Mouse (Mus musculus) heart, postnatal 10 days (tissue): ENCODE measurements around the gene Arhgap4. TPM values are rescaled to one million over a fixed set of nuclear protein-coding genes. Genes with fewer than 3 reads are reported as not detected.

Experiments
- DNase-seq, 2 experiments: peaks; one replicate each; pipeline ENCODE4 v3.0.0; 2021
- intact Hi-C: fragments of 180-260 bp; cut with DNase I; formaldehyde crosslinking; loops from one replicate; pipeline ENCODE4 v1.15.1; 2025
- total RNA-seq, 2 experiments: library from RNA; stranded (reverse); gene quantifications; 2 replicates each; pipeline ENCODE4 v1.2.3; 2021

Gene Arhgap4
- total RNA-seq, 2 experiments from 2014 or later, result 1.8 to 2.5 TPM

DNA sequence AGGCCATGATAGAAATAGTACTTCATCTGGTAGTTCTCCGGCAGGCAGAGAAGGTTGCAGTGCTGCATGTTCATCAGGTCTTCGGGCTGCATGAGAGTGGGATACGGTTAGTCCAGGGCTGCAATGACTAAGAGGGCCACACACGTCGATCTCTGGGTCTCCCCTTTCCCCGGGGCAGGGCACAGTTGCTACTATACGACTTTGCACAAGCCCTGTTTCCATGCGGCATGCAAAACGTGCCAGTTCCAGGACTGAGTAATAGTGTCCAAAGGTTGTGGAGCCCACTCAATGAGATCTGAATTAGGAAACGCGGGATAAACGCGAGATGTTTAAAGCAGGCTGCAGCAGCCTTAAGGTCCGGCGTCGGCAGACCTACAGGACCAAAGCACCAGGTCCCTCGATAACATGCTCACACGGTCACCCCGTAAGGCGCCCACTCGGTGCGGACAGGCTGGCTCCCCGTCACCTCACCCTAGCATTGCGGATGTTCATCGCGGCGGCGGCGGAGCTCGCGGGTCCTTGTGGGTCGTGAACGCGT is 316 bp downstream of the Arhgap4 start:
- intact Hi-C loops, result loop anchor here (5.0 kb wide), 1 partner anchor 134 kb away; the partner anchor contains the start of genes Idh3g and Ssr4
- DNase-seq, result no peak

DNA sequence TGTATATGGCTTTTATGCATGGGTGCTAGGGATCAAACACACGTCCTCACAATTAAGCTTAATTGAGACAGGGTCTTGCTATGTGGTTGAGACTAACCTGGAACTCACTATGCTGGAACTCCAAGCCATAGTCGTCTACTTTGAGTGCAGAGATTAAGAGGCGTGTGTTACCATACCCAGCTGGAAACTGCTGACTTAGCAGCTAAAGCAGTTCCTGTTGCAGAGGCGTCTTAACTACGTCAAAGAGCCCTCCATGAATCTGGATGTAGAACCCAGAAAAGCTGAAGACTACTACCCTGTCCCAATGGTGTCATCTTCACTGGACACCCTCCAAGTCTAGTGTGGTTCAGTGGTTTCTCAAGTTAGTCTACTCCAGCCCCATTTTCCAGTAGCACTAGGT is 3.0 kb downstream of the Arhgap4 start:
- no peak for DNase-seq
- intact Hi-C loops, result no loop called here

DNA sequence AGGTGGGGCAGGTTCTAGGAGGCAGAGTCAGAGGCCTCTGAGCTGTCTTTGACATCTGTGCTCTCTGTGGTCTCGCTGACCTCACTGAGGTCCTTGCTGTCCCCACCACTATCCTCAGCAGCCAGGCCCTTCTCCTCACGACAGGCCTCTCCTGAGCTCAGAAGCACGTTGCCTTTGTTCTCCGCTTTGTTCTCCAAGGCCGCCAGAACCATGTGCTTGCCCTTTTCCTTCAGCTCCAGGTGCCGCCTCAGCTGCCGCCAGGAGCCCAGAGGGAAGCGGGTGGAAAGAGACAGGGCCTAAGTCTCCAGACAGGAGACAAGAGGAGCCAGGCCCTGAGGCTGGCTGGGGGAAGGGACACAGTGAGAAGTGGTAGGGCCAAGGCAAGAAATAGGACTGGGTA is 4.7 kb downstream of the Arhgap4 start:
- DNase-seq, result no peak
- intact Hi-C loops, result no loop called here

DNA sequence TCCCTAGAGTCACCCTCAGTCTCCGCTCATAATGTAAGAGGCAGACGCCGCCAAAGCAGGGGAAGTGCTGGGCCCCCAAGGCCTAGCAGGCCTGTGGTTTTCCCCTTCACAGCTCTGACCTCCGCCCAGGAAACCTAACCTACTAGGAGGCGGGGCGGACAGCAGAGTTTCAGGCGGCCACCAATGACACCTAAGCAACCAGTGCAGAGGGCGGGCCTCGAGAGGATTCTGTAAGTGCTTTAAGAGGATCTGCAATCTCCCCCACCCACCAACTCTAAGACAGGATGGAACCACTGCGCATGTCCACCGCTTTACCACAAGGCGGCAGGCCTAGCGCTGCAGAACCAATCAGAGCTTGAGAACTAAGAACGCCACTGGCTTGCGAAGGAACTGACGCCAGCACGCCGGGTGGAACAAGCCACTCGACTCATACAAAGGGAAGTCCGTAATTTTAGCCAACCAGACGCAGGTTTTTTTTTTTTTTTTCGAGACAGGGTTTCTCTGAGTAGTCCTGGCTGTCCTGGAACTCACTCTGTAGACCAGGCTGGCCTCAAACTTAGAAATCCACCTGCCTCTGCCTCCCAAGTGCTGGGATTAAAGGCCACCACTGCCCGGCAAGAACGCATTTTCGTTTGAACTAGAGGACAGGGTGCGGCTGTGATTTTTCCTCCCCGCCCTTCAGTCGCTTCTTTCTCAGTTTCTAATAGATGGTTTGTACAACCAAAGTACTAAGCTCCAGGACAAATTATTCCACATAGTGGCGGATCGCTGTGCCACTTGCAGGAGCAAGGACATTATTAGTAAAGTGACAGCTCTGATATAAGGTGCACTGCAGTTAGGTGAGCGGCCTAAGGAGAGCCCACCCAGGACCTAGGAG is 6.6 kb downstream of the Arhgap4 start:
- intact Hi-C loops, result no loop called here
- DNase-seq, result peak; percentile 91 to 92

DNA sequence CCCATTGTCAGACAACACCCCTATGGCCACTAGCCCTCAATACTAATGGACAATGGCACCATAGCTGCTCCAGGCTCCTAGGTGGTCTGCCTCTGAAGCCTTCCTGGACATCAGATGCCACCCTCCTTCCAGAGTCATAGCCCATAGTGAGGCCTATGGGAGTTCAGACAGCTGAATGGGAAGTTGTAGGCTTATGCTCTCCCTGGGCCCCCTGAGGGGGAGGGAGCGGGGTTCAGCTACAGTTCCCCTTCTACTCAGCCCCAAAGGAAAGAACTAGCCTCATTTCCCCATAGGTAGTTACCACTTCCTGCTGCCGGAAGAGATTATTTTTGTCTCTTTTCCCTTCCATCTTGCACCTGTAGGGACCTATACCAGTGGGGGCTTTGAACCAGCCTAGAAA is 10.1 kb downstream of the Arhgap4 start:
- peak in 1 of 2 experiments; percentile 6 for DNase-seq
- intact Hi-C loops, result no loop called here

DNA sequence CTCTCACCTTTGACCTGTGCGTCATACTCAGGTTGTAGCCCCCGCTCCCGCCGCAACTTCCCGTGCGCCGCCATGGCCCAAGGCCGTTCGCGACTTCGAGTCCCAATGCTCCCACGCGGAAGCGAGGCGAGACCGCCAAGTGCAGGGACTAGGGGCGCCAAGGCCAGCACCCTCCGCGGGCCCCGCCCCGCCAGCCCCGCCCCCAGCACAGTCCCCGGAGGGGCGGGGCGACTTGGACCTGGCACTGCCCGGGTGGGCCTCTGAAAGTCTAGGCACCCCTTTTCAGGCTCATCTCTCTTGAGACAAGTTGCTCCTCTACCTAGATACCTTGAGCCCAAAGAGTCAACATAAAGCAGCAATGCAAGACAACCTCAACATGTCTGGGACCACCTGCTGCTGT is 10.5 kb downstream of the Arhgap4 start:
- intact Hi-C loops, result no loop called here
- DNase-seq, result peak in 1 of 2 experiments; percentile 12

DNA sequence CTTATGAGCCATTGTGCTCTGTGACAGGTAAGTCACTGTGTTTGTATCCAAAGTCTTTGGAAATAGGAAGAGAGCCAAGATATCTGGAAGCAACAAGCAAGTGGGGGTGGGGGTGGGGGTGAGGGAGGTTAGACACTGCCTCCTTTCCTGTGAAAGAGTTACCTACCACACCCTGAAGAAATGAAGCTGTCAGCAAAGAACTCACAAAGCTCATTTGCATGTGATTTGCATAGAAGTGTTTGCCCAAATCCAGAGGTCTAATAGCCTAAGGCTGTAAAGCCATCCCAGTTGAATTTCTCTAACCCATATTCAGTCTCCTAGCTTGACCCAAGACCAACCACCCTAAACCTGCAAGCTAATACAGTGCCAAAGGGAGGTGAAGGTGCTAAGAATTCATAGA is 11.2 kb downstream of the Arhgap4 start:
- DNase-seq, result no peak
- intact Hi-C loops, result no loop called here

DNA sequence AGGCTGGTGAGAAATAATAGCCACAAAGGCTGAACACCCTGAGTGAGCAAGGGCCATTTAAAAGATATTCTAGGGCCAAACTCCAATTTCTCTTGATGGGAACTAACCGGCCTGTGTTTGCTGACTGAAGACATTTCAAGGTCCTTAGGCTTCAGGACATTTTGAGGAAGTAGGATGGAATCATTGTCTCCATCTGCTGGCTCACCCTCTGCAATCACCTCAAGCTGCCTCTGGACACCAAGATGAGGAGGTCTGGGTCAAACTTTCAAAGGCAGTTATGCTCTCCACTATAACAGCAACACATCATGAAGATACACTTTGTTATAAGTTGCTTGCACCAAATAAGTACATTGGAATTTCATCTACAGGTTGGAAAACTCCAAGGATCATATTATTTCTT is 11.6 kb downstream of the Arhgap4 start:
- intact Hi-C loops, result no loop called here
- DNase-seq, result no peak

DNA sequence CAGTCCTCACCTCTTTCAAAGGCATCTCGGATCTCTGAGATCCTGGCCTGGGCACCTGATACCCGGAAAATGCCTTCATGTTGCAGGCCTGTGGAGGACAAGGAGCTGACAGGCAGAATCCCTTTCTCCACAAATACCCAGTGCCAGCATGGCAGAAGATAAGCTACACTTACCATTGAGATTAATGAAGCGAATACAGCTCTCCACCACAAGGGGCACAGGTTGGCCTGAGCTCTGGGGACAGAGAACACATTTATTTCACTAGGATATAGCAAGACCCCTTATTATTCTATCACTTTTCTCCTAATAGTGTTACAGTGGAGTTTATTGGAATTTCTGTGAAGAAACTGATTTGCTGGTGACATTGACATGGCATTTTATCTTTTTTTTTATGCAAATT is 23.7 kb downstream of the Arhgap4 start:
- DNase-seq, result no peak
- intact Hi-C loops, result loop anchor here (2.0 to 5.0 kb wide), 2 partner anchors 99 to 226 kb away; partner anchors contain the start of gene Slc6a8

DNA sequence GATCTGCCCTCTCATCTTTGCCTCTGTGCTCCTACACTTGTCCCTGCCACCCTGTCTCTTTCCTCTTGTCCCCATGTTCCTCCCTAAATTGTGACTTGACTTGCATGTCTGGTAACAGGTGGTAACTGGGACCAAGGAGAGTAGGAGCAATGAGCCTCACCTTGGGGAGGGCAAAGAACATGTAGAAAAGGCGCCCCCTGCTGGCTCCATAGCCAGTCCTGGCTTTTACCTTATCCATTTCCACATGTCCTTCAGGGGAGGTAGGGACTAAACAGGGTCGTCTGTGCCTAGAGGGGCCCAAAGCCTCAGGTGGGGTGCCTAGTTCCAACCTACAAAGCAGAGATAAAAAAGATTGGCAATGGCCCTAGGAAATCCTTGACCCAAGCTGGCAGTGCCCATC is 26.0 kb downstream of the Arhgap4 start, which contains the start of gene L1cam:
L1cam (minus strand) TSS at position 387 of the 400 bp plus-strand sequence.
- DNase-seq, result peak; percentile 23 to 31
- intact Hi-C loops, result loop anchor here (2.0 to 5.0 kb wide), 2 partner anchors 97 to 223 kb away; partner anchors contain the start of gene Slc6a8

DNA sequence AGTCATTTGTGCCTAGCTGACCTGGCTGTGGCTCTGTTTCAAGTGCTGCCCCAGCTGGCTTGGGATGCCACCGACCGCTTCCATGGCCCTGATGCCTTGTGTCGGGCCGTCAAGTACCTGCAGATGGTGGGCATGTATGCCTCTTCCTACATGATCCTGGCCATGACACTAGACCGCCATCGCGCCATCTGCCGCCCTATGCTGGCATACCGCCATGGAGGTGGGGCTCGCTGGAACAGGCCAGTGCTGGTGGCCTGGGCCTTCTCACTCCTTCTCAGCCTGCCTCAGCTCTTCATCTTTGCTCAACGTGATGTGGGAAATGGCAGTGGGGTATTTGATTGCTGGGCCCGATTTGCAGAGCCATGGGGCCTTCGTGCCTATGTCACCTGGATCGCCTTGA is 28.8 kb downstream of the Arhgap4 start:
- intact Hi-C loops, result no loop called here
- DNase-seq, result no peak

DNA sequence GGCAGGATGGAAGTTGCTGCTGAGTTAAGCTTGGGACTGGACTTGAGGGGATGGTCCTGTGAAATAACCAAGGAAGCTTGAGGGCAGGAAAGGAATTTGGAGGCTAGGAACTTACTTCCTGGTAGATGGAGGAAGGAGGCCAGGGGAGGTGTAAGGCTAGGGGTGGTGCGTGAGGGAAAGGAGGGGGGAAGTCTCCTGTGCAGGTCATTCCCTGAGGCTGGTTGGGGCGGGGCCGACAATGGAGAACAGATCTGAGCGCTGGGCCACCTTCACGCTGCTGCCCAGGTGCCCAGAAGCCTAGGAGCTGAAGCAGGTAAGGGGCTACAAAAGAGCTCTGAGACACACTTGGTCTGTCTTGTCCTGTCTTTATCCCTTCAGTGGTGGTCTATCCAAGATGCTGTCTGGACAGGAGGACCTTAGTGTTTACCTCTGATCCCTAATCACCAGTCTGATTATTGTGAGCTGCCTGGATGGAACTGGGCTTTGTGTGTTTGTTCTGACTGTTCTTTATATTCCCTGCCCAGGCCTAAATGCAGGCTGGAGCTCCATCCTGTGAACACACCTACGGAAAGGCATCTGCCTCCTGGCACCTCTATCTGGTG is 30.0 kb downstream of the Arhgap4 start, which contains the start of gene Avpr2:
Avpr2 (plus strand) TSS at position 552 of the 602 bp plus-strand sequence.
- intact Hi-C loops, result no loop called here

DNA sequence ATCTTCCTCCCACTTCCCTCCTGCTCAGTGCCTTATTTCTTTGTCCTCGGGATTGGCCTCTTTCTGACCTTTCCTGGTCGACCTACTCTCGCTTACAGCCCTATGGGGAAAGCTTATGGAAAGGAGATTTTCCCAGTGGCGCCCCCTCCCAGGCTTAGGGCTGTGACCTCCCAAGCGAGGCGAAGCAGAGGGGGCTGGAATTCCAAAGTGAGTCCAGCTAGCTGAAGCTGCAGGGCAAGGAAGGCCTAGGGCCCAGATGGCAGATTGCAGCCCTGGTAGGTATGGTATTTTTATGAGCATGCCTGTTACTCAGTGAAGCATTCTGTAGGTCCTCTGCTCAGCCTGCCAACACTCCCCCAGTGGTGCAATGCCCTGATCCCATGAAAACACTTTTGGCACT is 40.2 kb downstream of the Arhgap4 start:
- DNase-seq, result no peak
- intact Hi-C loops, result no loop called here

More for the DNA sequence above, 30.0 kb downstream of the Arhgap4 start, which contains the start of gene Avpr2:
- no peak for DNase-seq

DNA sequence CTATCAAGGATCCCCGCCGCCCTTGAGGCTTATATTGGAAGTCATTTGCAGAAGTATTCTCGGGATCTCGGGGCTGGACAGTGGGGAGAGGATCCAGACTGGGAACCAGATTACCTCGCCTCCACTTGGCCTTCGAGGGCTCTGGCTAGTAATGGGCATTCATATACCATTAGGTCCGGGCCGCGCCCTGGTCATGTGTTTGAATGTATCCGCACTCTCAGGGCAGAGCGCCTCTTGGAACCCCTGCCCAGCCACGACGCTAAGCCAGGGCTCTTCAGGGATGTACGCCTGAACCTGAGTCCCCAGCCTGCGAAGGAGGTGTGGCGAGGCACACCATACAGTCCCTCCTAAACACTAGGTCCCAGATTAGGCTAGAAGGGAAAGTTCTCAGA is 40.6 kb downstream of the Arhgap4 start:
- intact Hi-C loops, result no loop called here
- DNase-seq, result no peak

DNA sequence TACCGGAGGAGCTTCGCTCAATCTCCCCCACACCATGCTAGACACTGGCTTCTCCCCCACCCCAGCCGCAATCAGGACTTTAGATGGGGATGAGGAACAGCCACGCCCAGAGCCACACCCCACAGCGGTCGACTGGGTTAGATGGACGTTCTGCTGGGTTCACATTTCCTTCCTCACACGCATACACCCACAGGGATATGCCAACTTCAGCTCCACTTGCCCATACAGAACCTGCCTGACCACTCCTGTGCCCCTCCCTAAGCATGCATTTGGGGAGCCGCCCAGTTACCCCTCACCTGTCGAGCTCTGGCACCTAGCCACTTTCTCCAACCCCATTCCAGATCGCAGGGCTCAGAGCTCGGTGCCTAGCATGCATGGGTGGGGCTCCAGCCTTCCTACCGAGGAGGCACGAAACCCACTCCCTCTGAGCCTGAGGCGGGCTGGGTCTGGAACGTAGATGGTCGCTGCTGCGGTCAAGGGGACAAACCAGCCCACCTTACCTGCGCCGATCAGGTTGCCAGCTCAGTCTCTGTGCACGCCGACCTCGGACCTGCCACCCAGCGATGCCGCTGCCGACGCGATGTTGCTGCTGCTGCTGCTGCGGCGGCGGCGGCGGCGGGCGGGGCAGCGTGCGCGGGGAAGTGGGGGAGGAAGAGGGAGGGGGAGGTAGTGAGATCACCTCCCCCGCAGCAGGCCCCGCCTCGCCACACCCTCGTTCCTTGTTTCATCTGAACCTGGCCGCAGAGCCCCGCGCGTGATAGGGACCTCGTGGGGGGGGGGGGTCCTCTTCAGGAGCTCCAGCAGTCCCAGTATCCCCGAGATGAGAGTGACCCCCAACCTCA is 41.3 kb downstream of the Arhgap4 start:
- DNase-seq, result peak in 1 of 2 experiments; percentile 13
- intact Hi-C loops, result no loop called here

DNA sequence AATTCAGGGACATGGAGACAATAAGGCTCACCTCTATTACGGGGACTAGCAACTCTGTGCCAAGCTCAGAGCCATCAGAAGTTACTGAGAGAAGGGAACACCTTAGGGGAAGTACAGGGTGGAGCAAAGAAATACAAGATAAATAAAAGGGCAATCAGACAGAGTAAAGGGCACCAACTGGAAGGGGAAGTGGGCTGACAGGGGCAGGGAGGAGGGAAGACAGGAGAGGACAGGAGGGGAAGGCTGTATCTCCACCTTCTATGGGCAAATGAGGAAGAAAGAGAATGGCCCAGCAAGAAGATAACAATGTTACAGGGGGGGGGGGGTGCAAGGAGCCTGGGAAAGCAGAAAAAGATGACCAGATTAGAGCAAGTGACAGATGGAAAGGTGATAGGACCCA is 44.7 kb downstream of the Arhgap4 start:
- DNase-seq, result no peak
- intact Hi-C loops, result no loop called here

DNA sequence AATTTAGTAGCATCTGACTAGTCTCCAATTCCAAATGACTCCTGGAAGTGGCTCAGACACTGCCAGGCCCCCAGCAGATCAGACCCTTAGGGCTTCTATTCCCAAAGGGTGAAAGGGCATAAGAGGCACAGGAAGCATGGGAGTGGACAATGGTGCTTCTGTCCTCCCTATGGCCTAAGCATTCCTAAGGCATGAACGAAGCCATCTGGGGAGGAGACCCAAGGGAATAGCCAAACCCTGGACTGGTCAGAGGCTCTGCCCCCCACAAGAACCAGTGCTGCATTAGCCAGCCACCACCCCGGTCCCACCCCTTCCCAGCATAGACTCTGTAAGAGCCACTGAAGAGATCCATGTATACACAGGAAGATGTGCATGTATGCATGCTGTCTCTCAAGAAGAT is 45.8 kb downstream of the Arhgap4 start:
- intact Hi-C loops, result no loop called here

DNA sequence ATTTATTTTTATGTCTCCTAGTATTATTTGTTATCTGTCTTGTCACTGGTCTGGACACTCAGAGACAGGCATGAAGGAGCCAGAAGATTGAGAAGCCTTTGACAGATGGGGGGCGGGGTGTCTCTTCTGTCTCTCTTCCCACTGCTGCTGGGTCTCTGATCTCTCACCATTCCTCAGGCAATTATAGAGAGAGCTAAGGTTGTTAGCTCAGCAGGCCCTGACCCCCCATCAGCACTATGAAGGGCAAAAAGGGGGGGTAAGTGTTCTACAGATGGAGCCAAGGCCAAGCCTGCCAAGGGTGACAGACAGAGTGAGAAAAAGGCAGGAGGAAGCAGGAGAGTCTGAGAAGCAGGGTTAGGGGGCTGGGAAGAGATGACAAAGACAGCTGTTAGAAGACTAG is 49.7 kb downstream of the Arhgap4 start:
- intact Hi-C loops, result no loop called here
- no peak for DNase-seq

More for the DNA sequence above, 45.8 kb downstream of the Arhgap4 start:
- no peak for DNase-seq

DNA sequence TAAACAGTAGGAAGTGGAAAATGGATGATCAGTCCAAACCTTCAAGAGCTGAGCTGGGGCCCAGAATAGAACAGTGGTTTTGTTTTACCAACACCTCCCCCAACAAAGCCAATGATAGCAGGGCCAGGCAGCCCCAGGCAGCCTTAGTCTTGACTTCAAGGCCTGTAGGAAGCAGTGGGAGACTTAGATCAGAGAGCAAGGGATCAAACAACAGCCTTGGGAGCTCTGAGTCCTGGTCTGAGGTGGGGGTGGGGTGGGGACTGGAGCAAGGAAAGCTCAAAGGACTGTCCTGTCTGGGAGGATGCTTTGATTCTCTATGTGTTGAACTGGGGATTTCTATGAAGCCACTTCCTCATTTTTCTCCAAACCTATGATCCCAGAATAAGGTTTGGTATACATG is 50.2 kb downstream of the Arhgap4 start:
- intact Hi-C loops, result no loop called here
- DNase-seq, result no peak

DNA sequence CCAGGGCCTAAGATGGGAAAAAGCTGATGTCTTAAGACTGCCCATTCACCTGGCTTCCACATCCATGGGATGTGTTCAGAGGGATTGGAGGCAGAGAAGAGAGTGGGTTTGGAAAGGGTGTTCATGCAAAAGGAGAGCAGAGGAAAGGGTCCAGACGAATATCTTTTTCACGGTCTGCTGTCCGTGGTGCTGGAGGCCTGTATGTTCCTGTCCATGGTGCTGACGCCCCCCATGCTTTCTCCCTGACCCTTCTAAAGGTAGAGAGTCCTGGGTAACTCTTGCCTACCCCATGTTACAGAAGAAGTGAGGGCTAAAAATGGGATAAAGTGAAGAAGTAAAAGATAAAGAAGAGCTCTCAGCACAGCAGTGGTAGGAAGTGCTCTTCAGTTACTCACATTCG is 52.3 kb downstream of the Arhgap4 start:
- intact Hi-C loops, result no loop called here
- DNase-seq, result peak; percentile 24 to 65

DNA sequence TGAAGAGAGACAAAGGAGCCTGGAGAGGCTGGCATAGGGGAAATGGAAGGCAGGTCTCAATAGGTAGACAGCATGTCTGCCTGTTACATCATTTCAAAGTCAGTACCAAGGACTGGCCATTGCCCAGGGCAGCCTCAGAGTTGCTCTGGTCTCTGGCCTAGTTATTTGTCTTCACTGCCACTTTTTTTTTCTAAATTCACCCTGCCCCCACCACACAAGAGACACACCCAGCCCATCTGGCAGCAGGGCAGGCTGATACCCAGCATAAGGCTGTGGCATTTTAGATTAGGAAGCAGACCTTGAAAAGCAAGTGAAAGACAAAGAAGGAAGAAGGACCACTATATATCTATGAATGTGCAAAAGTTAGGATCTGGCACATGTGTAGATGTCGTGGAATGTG is 53.8 kb downstream of the Arhgap4 start:
- no peak for DNase-seq
- intact Hi-C loops, result no loop called here
